Mouse (Mus musculus) stomach, postnatal 0 days (tissue): ENCODE data around the gene Ptpn6. TPM values are rescaled to one million over a fixed set of nuclear protein-coding genes. Genes with fewer than 3 reads are reported as not detected.
A peak's percentile ranks its signal among the peaks of the same experiment; 100 is the strongest.

ENCODE experiments used
- ATAC-seq: fragments of 200-750 bp; cut with Nextera tagmentation; 2 replicates; pipeline ENCODE4 v1.8.0; 2017; ENCODE audit not compliant: low FRiP score, low TSS enrichment
- DNase-seq: peaks from one replicate; pipeline ENCODE4 v3.0.0-alpha.2; 2016; ENCODE audit warnings: low spot score
- H3K27ac ChIP-seq: fragments of 300-500 bp; sonication (generic); replicated peaks from 2 replicates; pipeline ENCODE4 v1.5.1; 2014; ENCODE audit warnings: mild to moderate bottlenecking, control low read depth
- H3K27me3 ChIP-seq: fragments of 300-500 bp; sonication (generic); 2 replicates; pipeline ENCODE4 v1.6.1; 2014; ENCODE audit warnings: low read length; ENCODE audit not compliant: control insufficient read depth, insufficient read depth
- H3K36me3 ChIP-seq: fragments of 300-500 bp; sonication (generic); 2 replicates; pipeline ENCODE4 v1.6.1; 2014; ENCODE audit warnings: low read length, mixed read lengths; ENCODE audit not compliant: control insufficient read depth, insufficient read depth
- H3K4me1 ChIP-seq: fragments of 300-500 bp; sonication (generic); replicated peaks from 2 replicates; pipeline ENCODE4 v1.6.1; 2014; ENCODE audit warnings: antibody characterized with exemption; ENCODE audit not compliant: control insufficient read depth, insufficient read depth
- H3K4me2 ChIP-seq: fragments of 300-500 bp; sonication (generic); replicated peaks from 2 replicates; pipeline ENCODE4 v1.6.1; 2014; ENCODE audit warnings: low read depth, mild to moderate bottlenecking, control low read depth, moderate library complexity
- H3K4me3 ChIP-seq: fragments of 300-500 bp; sonication (generic); 2 replicates; pipeline ENCODE4 v1.5.1; 2014; ENCODE audit warnings: low read depth, low read length, control low read depth
- H3K9ac ChIP-seq: fragments of 300-500 bp; sonication (generic); 2 replicates; pipeline ENCODE4 v1.6.1; 2014; ENCODE audit warnings: mild to moderate bottlenecking, low read length, control low read depth, mixed read lengths
- H3K9me3 ChIP-seq: fragments of 300-500 bp; sonication (generic); 2 replicates; pipeline ENCODE4 v1.6.1; 2016; ENCODE audit warnings: low read length; ENCODE audit not compliant: control insufficient read depth
- CTCF ChIP-seq: IDR thresholded peaks from 2 replicates; pipeline ENCODE4 v1.5.1; 2016; ENCODE audit warnings: antibody characterized with exemption, low read depth, mild to moderate bottlenecking, moderate library complexity
- EP300 ChIP-seq: optimal IDR thresholded peaks from 2 replicates; pipeline ENCODE3; 2016; ENCODE audit warnings: antibody characterized with exemption
- WGBS: fragments of 180-500 bp; shearing (Covaris S2); extraction: QIAGEN DNeasy Blood & Tissue Kit; methylation state at CpG from one replicate; pipeline ENCODE4 v1.1.7; 2014; 5-methylcytosine and 5-hydroxymethylcytosine counted together
- polyA plus RNA-seq: library from polyadenylated mRNA; unstranded; fragments of >200 nt; fragmentation: Nextera tagmentation; extraction: Ambion mirVana; gene quantifications from 2 replicates; pipeline ENCODE4 v1.2.1, GENCODE M21; 2015

The Ptpn6 gene
- polyA plus RNA-seq, 1 experiment from 2014 or later = 15.8 TPM

DNA sequence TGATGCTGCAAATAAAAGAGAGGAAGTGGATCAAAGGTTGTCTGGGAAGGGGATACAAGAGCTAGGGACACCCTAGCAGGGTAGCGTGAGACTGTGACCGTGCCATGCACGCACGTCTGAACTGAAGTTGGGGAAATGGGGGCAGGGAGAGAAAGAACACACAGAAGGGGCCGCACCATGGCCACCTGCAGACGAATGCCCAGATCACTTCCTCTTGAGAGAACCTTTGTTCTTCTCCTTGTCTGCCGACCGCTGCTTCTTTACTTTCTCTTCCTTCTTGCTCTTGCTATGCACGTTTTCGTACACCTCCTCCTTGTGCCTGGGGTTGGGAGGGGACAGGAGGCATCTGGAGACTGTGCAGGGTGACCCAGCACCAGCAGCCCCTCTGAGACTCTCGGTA, 17.6 kb downstream of the Ptpn6 start:
- Histone ChIP-seq H3K27me3 (no peaks in the 10 kb centered on the region), H3K4me3 (no peak overlapping the region), H3K27ac (peak overlapping the region; percentile 95), H3K36me3 (peaks cover 5% of the 10 kb centered on the region; the same call in 1 of the 2 replicates), H3K4me1 (no peaks in the 10 kb centered on the region), H3K9ac (peak overlapping the region; percentile 72; the same call in 1 of the 2 replicates), H3K4me2 (peak overlapping the region; percentile 61; the same call in 1 of the 2 replicates), H3K9me3 (no peaks in the 10 kb centered on the region)
- WGBS = 38% methylated on average over 11 of the region's 11 CpGs
- DNase-seq (no peak), ATAC-seq (no peak)
- TF ChIP-seq CTCF (no peak), EP300 (no peak)

DNA sequence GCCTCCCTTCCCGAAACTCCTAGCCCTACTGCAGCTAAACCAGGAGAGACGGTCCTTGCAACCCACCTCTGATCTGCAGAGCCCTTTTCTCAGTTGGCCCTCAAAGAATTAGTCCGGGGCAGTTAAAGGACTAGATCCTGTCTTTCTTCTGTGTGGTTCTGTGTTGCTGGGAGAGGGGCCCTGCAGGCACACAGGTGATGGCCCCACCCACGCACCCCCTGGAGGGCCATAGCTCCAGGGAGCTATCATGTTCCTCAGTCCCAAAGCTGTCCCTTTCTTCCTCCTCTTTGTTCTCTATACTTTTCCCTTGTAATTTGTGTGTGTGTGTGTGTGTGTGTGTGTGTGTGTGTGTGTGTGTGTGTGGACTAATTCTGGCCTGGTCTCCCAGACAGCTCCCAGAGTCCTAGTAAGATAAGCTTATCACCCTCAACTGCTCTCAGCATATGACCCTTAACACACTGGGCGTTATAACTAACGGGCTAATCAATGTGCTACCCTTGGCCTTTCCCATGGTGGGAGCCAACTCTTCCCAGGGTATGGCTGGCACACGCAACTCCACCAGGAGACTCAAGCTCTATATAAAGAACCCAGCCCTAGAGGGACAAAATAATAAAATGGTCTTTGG, 19.0 kb downstream of the Ptpn6 start:
- WGBS = 47% methylated on average over 7 of the region's 7 CpGs
- Histone ChIP-seq H3K27ac (peak overlapping the region; percentile 95), H3K4me3 (peak overlapping the region; percentile 51), H3K36me3 (peaks cover 16% of the 10 kb centered on the region), H3K9me3 (no peaks in the 10 kb centered on the region), H3K4me1 (no peaks in the 10 kb centered on the region), H3K27me3 (no peaks in the 10 kb centered on the region), H3K9ac (peak overlapping the region; percentile 72), H3K4me2 (peak overlapping the region; percentile 61)
- peak; percentile 75 for DNase-seq
- peak; percentile 34 for ATAC-seq
- TF ChIP-seq EP300 (no peak), CTCF (peak; percentile 49)

DNA sequence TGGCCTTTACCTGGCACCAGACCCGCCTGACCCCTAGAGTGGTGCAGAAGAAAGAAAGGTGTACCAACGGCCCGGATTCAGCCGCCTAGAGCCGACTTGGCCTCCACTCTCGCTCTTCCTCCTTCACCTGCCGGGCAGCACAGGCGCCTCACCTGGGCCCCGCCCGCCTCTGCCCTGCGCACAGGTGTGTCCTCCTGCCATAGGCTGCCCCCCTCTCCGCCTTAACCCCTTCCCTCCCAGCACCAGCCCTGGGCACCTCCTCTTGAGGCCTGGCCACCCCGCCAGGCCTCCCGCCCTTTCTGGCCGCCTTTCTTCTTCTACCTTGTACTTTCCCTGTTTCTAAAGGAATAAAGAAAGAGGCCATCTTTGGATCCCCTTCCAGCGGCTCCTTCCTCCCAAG, 19.8 kb downstream of the Ptpn6 start:
- 53% methylated on average over 14 of the region's 16 CpGs for WGBS
- ATAC-seq = peak; percentile 91
- H3K27ac ChIP-seq = peak overlapping the region; percentile 95
- peak; percentile 97 for DNase-seq
- H3K9ac ChIP-seq = peak overlapping the region; percentile 77
- peaks cover 16% of the 10 kb centered on the region for H3K36me3 ChIP-seq
- 0 out of 2 replicates have a peak, but pooled peaks cover 3% of the 10 kb centered on the region for H3K4me1 ChIP-seq
- H3K27me3 ChIP-seq = no peaks in the 10 kb centered on the region
- peak overlapping the region; percentile 51 for H3K4me3 ChIP-seq
- TF ChIP-seq EP300 = no peak
- no peak for TF ChIP-seq CTCF
- peak overlapping the region; percentile 61 for H3K4me2 ChIP-seq
- no peaks in the 10 kb centered on the region for H3K9me3 ChIP-seq

DNA sequence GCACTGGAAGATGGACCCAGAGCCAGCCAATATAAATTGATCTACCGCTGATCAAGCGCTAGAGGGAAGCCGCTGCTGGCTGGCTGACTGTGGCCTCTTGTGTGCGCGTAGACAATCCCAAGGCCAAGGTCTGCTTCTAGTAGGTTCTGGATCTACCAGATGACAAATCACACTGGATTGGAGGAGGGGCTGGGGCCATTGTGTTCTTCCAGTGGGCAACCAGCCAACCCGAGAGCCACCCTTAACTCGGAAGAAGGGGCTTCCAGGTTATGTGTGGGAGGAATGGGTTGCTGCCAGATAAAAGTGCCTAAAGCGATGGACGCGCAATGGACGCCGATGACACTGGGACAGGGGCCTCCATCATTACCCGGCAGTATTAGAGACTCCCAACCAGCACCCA, 20.5 kb downstream of the Ptpn6 start:
- 47% methylated on average over 13 of the region's 13 CpGs for WGBS
- peaks cover 3% of the 10 kb centered on the region; the same call in 1 of the 2 replicates for H3K4me1 ChIP-seq
- ATAC-seq = no peak
- DNase-seq = peak; percentile 60
- H3K27me3 ChIP-seq = no peaks in the 10 kb centered on the region
- peaks cover 16% of the 10 kb centered on the region for H3K36me3 ChIP-seq
- peak overlapping the region; percentile 55 for H3K4me2 ChIP-seq
- H3K9ac ChIP-seq = peak overlapping the region; percentile 77
- no peaks in the 10 kb centered on the region for H3K9me3 ChIP-seq
- TF ChIP-seq EP300 (no peak), CTCF (no peak)
- peak overlapping the region; percentile 95 for H3K27ac ChIP-seq
- peak overlapping the region; percentile 51 for H3K4me3 ChIP-seq

DNA sequence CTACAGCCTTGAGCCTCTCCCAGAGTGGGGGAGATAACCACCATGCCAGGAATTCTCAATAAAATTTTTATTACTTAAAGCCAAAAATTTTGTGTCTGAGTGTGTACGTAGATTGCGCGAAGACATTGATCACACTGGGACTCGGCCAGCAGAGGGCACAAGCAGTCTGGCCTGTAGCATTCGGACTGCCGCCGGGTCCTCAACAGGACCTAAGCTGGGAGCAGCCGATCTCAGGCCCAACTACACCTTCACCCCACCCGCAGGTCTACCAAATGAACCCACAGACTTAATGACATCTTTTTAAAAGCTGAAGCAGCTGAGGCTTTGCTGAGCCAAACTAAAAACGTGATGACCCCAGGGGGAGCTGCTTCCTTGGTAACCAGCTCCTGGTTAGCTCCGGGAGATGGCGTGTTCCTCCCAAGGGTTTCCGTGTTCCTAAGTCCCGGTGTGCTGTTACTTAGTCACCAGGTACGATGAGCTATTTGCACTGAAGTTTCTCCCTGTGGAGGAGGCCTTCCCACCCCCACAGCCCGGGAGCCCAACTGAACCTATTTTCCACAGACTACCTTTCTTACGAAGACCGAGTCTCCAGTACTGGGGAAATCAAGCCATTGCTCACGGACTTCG, 21.5 kb downstream of the Ptpn6 start:
- Histone ChIP-seq H3K9ac (peak overlapping the region; percentile 77), H3K4me3 (peak overlapping the region; percentile 51), H3K9me3 (no peaks in the 10 kb centered on the region), H3K4me2 (peak overlapping the region; percentile 55), H3K27ac (peak overlapping the region; percentile 95), H3K27me3 (no peaks in the 10 kb centered on the region), H3K36me3 (peaks cover 16% of the 10 kb centered on the region), H3K4me1 (peaks cover 3% of the 10 kb centered on the region; the same call in 1 of the 2 replicates)
- DNase-seq (peak; percentile 81), ATAC-seq (no peak)
- TF ChIP-seq CTCF (peak; percentile 80), EP300 (no peak)
- WGBS = 43% methylated on average over 20 of the region's 20 CpGs

DNA sequence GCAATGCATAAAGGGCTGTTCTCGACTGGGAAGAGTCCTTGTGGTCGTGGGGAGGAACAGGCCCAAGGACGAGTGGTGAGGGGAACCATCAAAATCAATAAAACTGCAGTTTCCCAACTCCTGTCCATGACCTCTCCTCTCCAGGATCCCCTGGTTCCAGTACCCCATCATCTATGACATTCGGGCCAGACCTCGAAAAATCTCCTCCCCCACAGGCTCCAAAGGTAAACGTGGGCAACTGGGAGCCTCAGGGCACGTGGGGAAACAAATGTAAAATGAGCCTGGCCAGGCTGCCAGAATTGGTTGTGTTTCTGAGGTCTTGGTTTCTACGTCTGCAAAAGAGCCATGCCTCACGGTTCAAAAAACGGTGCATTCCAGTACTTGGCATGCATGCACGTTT, 25.6 kb downstream of the Ptpn6 start:
- no peak for TF ChIP-seq CTCF
- no peak for TF ChIP-seq EP300
- Histone ChIP-seq H3K9me3 (no peaks in the 10 kb centered on the region), H3K36me3 (peaks cover 16% of the 10 kb centered on the region), H3K4me3 (peak overlapping the region; percentile 91), H3K4me1 (peaks cover 3% of the 10 kb centered on the region; the same call in 1 of the 2 replicates), H3K9ac (peak overlapping the region; percentile 94), H3K27me3 (no peaks in the 10 kb centered on the region), H3K27ac (peak overlapping the region; percentile 92), H3K4me2 (peak overlapping the region; percentile 98)
- WGBS = 9% methylated on average over 11 of the region's 11 CpGs
- DNase-seq (no peak), ATAC-seq (no peak)
